Mouse (Mus musculus) testis, postnatal 10 days (tissue): ENCODE results near the gene Mybph.
A peak's percentile ranks its signal among the peaks of the same experiment; 100 is the strongest.
"Not testable (repeated sequence)": the region's sequence is repeated elsewhere in the genome, so short reads cannot be mapped to it uniquely, and the experiment has no call there.

Experiments used
- DNase-seq: peaks from one replicate; pipeline ENCODE4 v3.0.0; 2021; ENCODE audit warnings: low spot score

Mybph gene

GRCm38 (mm10) chr1:134233681-134234454 is 40.6 kb downstream of the Mybph start:
- no peak for DNase-seq

GRCm38 (mm10) chr1:134234455-134235390 is 41.5 kb downstream of the Mybph start:
- peak; percentile 75 for DNase-seq

- DNase-seq: peak; percentile 49
These were observed 42.2 kb downstream of the Mybph start, which contains the start of gene Adora1 for GRCm38 (mm10) chr1:134235391-134235921. Adora1 (minus strand) TSS chr1:134235431.

GRCm38 (mm10) chr1:134236142-134236541 is 42.9 kb downstream of the Mybph start:
- peak; percentile 53 for DNase-seq

- no peak for DNase-seq
These were observed 44.2 kb downstream of the Mybph start for GRCm38 (mm10) chr1:134237438-134237837.

- DNase-seq: no peak
These were observed 47.5 kb downstream of the Mybph start for GRCm38 (mm10) chr1:134240701-134241100.

- DNase-seq: no peak
These were observed 48.0 kb downstream of the Mybph start for GRCm38 (mm10) chr1:134241298-134241697.

GRCm38 (mm10) chr1:134242286-134242685 is 49.0 kb downstream of the Mybph start:
- DNase-seq: no peak

GRCm38 (mm10) chr1:134243505-134243904 is 50.3 kb downstream of the Mybph start:
- DNase-seq: no peak

GRCm38 (mm10) chr1:134243948-134244914 is 51.0 kb downstream of the Mybph start:
- peak; percentile 97 for DNase-seq

GRCm38 (mm10) chr1:134245004-134245717 is 51.9 kb downstream of the Mybph start:
- DNase-seq: no peak

- no peak for DNase-seq
These were observed 53.3 kb downstream of the Mybph start for GRCm38 (mm10) chr1:134246590-134246989.

GRCm38 (mm10) chr1:134249681-134250080 is 56.4 kb downstream of the Mybph start:
- DNase-seq: not testable (repeated sequence)
